ENCODE assay signal across 21 mouse cellular contexts in the genomic region with DNA sequence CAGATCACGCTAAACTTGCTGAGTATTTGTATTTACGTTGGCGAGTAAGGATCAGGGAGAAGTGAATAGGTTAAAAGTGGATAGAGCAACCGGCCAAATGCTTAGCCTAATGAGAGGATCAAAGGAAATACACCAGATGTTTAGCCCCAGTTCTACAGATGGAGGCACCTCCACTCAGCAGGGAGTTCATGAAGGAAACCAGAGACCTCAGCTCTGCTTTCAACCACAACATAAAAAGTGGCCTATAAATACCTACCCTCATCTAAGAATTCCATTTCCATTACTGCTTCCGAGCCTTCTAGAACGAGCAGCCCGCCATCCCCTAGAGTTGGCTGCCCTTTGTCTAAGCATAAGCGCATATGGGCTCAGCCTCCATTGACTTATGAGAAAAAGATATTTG. TPM values are rescaled to one million over a fixed set of nuclear protein-coding genes. Genes with fewer than 3 reads are reported as not detected.
A peak's percentile ranks its signal among the peaks of the same experiment; 100 is the strongest.
DNase-seq lines count a peak whose midpoint lies in the region; ATAC-seq and TF ChIP-seq lines count a peak whose summit lies in the region.
"Had no signal": no experiment of that assay in that cellular context is flagged by ENCODE, and none has a peak within 500 bp of the region (broad histone marks: within the 10 kb centered on the region; RNA-seq: fewer than 3 reads in every experiment).

No protein-coding gene starts in this region.

- WGBS in intestine, embryonic 14.5 days: 36% methylated on average over 8 of the region's 8 CpGs
- 66% methylated on average over 8 of the region's 8 CpGs for WGBS in intestine, postnatal 0 days
- WGBS in embryonic facial prominence, embryonic 12.5 days: 27% methylated on average over 8 of the region's 8 CpGs
- 8% methylated on average over 8 of the region's 8 CpGs for WGBS in limb, embryonic 13.5 days

- ATAC-seq in intestine, embryonic 14.5 days (replicated peaks; ENCODE audit: low FRiP score, low TSS enrichment, low read depth): no peak
- no peak for ATAC-seq in intestine, postnatal 0 days
- no peak for ATAC-seq in embryonic facial prominence, embryonic 12.5 days (ENCODE audit: insufficient number of reproducible peaks, insufficient read depth, low FRiP score, low TSS enrichment)
- peak; percentile 33 for ATAC-seq in limb, embryonic 13.5 days (ENCODE audit: low FRiP score, low read depth)
- ATAC-seq: forebrain, embryonic 15.5 days; inflammation-experienced regulatory T-cells, adult 6 months had no signal

- no peak overlapping the region for H3K4me3 ChIP-seq in intestine, embryonic 14.5 days (ENCODE audit: low read depth, low read length)
- H3K4me3 ChIP-seq in intestine, postnatal 0 days (ENCODE audit: low read depth, low read length): no peak overlapping the region
- H3K4me3 ChIP-seq in embryonic facial prominence, embryonic 12.5 days: no peak overlapping the region
- H3K4me3 ChIP-seq in limb, embryonic 13.5 days: no peak overlapping the region
- H3K4me3 ChIP-seq: erythroblast, embryonic 14.5 days; forebrain, embryonic 15.5 days; heart, embryonic 15.5 days; hindbrain, embryonic 12.5 days had no signal

- H3K9ac ChIP-seq in intestine, embryonic 14.5 days (ENCODE audit: low read length): no peak overlapping the region
- no peak overlapping the region for H3K9ac ChIP-seq in intestine, postnatal 0 days (ENCODE audit: low read depth, low read length)
- H3K9ac ChIP-seq in embryonic facial prominence, embryonic 12.5 days: no peak overlapping the region
- no peak overlapping the region for H3K9ac ChIP-seq in limb, embryonic 13.5 days
- H3K9ac ChIP-seq: forebrain, embryonic 15.5 days; heart, embryonic 15.5 days; hindbrain, embryonic 12.5 days had no signal

- no peak overlapping the region; the same call in 1 of the 2 replicates for H3K27ac ChIP-seq in intestine, embryonic 14.5 days (ENCODE audit: low read depth)
- H3K27ac ChIP-seq in intestine, postnatal 0 days (ENCODE audit: low read depth, low read length): no peak overlapping the region
- peak overlapping the region; percentile 47; the same call in 1 of the 2 replicates for H3K27ac ChIP-seq in embryonic facial prominence, embryonic 12.5 days
- peak overlapping the region; percentile 44 for H3K27ac ChIP-seq in limb, embryonic 13.5 days
- H3K27ac ChIP-seq: forebrain, embryonic 15.5 days; heart, embryonic 15.5 days; hindbrain, embryonic 12.5 days had no signal

- H3K9me3 ChIP-seq in intestine, embryonic 14.5 days (ENCODE audit: control insufficient read depth, low read length): no peaks in the 10 kb centered on the region
- no peaks in the 10 kb centered on the region for H3K9me3 ChIP-seq in intestine, postnatal 0 days (ENCODE audit: control insufficient read depth)
- no peaks in the 10 kb centered on the region for H3K9me3 ChIP-seq in embryonic facial prominence, embryonic 12.5 days
- no peaks in the 10 kb centered on the region for H3K9me3 ChIP-seq in limb, embryonic 13.5 days
- H3K9me3 ChIP-seq: forebrain, embryonic 15.5 days; heart, embryonic 15.5 days; hindbrain, embryonic 12.5 days had no signal

- no peaks in the 10 kb centered on the region for H3K27me3 ChIP-seq in intestine, embryonic 14.5 days (replicated peaks; ENCODE audit: control insufficient read depth, insufficient read depth, low read length)
- H3K27me3 ChIP-seq in intestine, postnatal 0 days (replicated peaks; ENCODE audit: control insufficient read depth, insufficient read depth, low read length): no peaks in the 10 kb centered on the region
- no peaks in the 10 kb centered on the region for H3K27me3 ChIP-seq in embryonic facial prominence, embryonic 12.5 days
- H3K27me3 ChIP-seq in limb, embryonic 13.5 days: no peaks in the 10 kb centered on the region
- H3K27me3 ChIP-seq: forebrain, embryonic 15.5 days; heart, embryonic 15.5 days; hindbrain, embryonic 12.5 days had no signal

- no peaks in the 10 kb centered on the region for H3K36me3 ChIP-seq in intestine, embryonic 14.5 days (ENCODE audit: control insufficient read depth, insufficient read depth, low read length)
- H3K36me3 ChIP-seq in intestine, postnatal 0 days (ENCODE audit: control insufficient read depth, insufficient read depth): no peaks in the 10 kb centered on the region; the same call in 1 of the 2 replicates
- no peaks in the 10 kb centered on the region for H3K36me3 ChIP-seq in embryonic facial prominence, embryonic 12.5 days
- no peaks in the 10 kb centered on the region for H3K36me3 ChIP-seq in limb, embryonic 13.5 days
- H3K36me3 ChIP-seq: forebrain, embryonic 15.5 days; heart, embryonic 15.5 days; hindbrain, embryonic 12.5 days had no signal

- peaks cover 49% of the 10 kb centered on the region for H3K4me1 ChIP-seq in intestine, embryonic 14.5 days (replicated peaks; ENCODE audit: control insufficient read depth, insufficient read depth, low read length)
- H3K4me1 ChIP-seq in intestine, postnatal 0 days (replicated peaks; ENCODE audit: control insufficient read depth, insufficient read depth, low read length): 0 out of 2 replicates have a peak, but pooled peaks cover 6% of the 10 kb centered on the region
- peaks cover 51% of the 10 kb centered on the region for H3K4me1 ChIP-seq in embryonic facial prominence, embryonic 12.5 days
- peaks cover 80% of the 10 kb centered on the region for H3K4me1 ChIP-seq in limb, embryonic 13.5 days

- no peak for DNase-seq in intestine, embryonic 14.5 days (ENCODE audit: low spot score)
- peak; percentile 64 for DNase-seq in embryo, embryonic 10 days (ENCODE audit: low spot score)
- DNase-seq in urinary bladder, postnatal 25 days (ENCODE audit: low spot score): no peak
- DNase-seq in urinary bladder, adult 2 months (ENCODE audit: low spot score): no peak
- no peak for DNase-seq in kidney, adult 8-10 months
- DNase-seq: adrenal gland, postnatal 10 days; cerebellum, adult 11-12 months; cerebellum, postnatal 36 days; kidney, postnatal 36 days; lung, postnatal 4 days; right cerebral cortex, postnatal 4 days; thymus, postnatal 4 days had no signal

- no peak for TF ChIP-seq CTCF in intestine, postnatal 0 days (IDR thresholded peaks at IDR 0.05; ENCODE audit: low read depth)

- H3K4me2 ChIP-seq in intestine, embryonic 14.5 days (ENCODE audit: low read length): peak overlapping the region; percentile 5; the same call in 1 of the 2 replicates
- H3K4me2 ChIP-seq in intestine, postnatal 0 days (replicated peaks; ENCODE audit: low read depth): no peak overlapping the region
- 0 out of 2 replicates have a peak overlapping the region, but pooled peaks have one; percentile 26 for H3K4me2 ChIP-seq in embryonic facial prominence, embryonic 12.5 days (replicated peaks)
- H3K4me2 ChIP-seq in limb, embryonic 13.5 days (replicated peaks): peak overlapping the region; percentile 71
- H3K4me2 ChIP-seq: forebrain, embryonic 15.5 days; heart, embryonic 15.5 days; hindbrain, embryonic 12.5 days; midbrain, embryonic 11.5 days had no signal

RNA-seq across cellular contexts. Expression of gene Arhgap28, which starts 4.1 kb away (rescaled TPM):
- 29.9 and 36.3 TPM in 2 replicates for polyA plus RNA-seq in intestine, embryonic 14.5 days (2014; fragmentation: Nextera tagmentation; extraction: Ambion mirVana)
- 3.8 and 3.9 TPM in 2 replicates for polyA plus RNA-seq in intestine, postnatal 0 days (2015; fragmentation: Nextera tagmentation; extraction: Ambion mirVana)
- polyA plus RNA-seq in embryonic facial prominence, embryonic 12.5 days (2016; fragmentation: Nextera tagmentation; extraction: Ambion mirVana): 79.3 and 81.3 TPM in 2 replicates
- 61.5 and 66.1 TPM in 2 replicates for polyA plus RNA-seq in limb, embryonic 13.5 days (2015; fragmentation: Nextera tagmentation; extraction: Ambion mirVana)
- 9.3 and 9.7 TPM in 2 replicates for polyA plus RNA-seq in urinary bladder, adult 2 months (2012; rRNA removed)
- polyA plus RNA-seq: erythroblast, embryonic 14.5 days; inflammation-experienced regulatory T-cells, adult 6 months had no signal

Comparison
In these comparisons a context has a peak if more than half of its experiments do, and no peak if none do; other contexts are left out.
1. H3K27ac ChIP-seq: peak in embryonic facial prominence, embryonic 12.5 days (single experiment) and limb, embryonic 13.5 days (single experiment); none in intestine, embryonic 14.5 days (single experiment) and intestine, postnatal 0 days (single experiment).